Mouse (Mus musculus): Measurements from ENCODE around the gene Lrrc61. TPM values are rescaled to one million over a fixed set of nuclear protein-coding genes. Genes with fewer than 3 reads are reported as not detected.

The Lrrc61 gene
- polyA plus RNA-seq, 1 experiment from 2014 or later: 0.81 TPM

DNA sequence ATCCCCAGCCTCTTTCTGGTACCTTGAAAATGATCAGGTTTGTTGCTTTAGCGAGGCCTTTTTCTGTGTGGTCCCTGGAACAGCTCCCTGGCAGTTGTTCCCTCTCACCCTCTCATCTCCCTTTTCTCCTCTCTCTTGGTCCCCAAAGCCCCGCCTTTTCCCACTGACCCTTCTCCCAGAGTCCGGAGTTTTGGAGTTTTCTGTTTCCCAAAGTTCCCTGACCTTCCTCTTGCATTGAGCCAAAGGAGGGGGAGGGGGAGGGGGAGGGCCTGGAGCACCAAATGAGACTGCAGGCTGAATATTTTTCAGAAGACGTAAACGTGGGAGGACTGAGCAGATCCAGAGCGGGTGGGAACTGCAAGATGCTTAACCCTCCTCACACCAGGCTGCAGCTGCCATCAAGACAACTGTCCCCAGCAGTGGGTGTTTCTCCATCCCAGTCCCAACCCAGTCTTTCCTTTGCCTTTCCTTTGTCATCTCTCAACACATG, 18.0 kb downstream of the Lrrc61 start, which contains the start of gene Rarres2:
Gene Rarres2, minus strand, starts transcription at position 218 of the 490 bp plus-strand sequence.
- DNase-seq: no peak

DNA sequence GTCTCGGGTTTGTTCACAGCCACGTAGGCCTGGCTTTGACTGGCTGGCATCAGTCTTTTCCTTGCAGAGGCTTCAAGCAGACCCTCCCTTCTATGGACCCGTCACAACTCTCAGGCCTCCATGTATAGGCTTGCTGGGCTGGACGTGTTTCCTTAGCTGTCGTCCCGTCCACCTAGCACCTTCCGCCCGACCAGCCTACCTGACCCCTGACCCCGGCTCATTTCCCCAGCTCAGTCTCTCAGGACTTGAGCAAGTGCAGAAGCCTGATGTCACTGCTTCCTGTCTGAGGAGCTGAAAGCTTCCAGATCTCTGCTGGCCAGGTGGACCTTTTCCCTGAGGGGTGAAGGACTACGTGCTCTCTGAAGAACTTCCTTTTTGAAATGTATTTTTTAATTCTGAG, 18.7 kb downstream of the Lrrc61 start:
- Histone ChIP-seq H3K27me3 (no peaks in the 10 kb centered on the region), H3K4me3 (replicated peaks) (no peak overlapping the region), H3K9me3 (replicated peaks) (no peaks in the 10 kb centered on the region), H3K9ac (no peak overlapping the region), H3K27ac (no peak overlapping the region), H3K36me3 (no peaks in the 10 kb centered on the region), H3K4me1 (replicated peaks) (peaks cover 13% of the 10 kb centered on the region), H3K4me2 (no peak overlapping the region)
- no peak for DNase-seq
- ATAC-seq (ENCODE audit: low read depth): no peak
- WGBS (ENCODE audit: insufficient replicate concordance): 50% methylated on average over 10 of the region's 10 CpGs

More for the DNA sequence above, 18.0 kb downstream of the Lrrc61 start, which contains the start of gene Rarres2:
- Histone ChIP-seq H3K9ac (no peak within 1 kb of the TSS), H3K4me1 (replicated peaks) (peaks cover 13% of the 10 kb centered on the region), H3K27ac (no peak within 1 kb of the TSS), H3K27me3 (no peaks in the 10 kb centered on the region), H3K4me2 (no peak within 1 kb of the TSS), H3K9me3 (replicated peaks) (no peaks in the 10 kb centered on the region), H3K4me3 (replicated peaks) (no peak within 1 kb of the TSS), H3K36me3 (no peaks in the 10 kb centered on the region)
- WGBS (ENCODE audit: insufficient replicate concordance): 40% methylated on average over 6 of the region's 6 CpGs
- no peak for ATAC-seq (ENCODE audit: low read depth)

DNA sequence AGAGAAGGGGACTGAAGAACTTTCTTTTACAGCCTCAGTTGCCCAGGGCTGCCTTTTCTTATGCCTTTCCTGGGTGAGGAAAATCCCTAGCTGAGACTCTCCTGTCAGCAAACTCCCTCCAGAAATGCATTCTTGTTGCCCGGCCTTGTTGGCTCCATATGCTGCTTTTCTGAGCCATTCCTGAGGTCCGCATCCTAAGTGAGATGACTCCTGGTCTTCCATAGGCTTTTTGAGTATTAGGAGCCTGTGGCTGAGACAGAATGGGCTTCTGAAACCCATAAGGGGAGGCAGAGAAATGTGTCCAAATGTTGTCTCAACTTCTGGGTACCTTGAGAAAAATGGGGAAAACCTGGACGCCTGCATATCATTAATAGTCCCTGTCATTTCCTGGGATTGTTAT, 19.4 kb downstream of the Lrrc61 start:
- Histone ChIP-seq H3K9ac (no peak overlapping the region), H3K27ac (no peak overlapping the region), H3K4me2 (no peak overlapping the region), H3K9me3 (replicated peaks) (no peaks in the 10 kb centered on the region), H3K4me1 (replicated peaks) (peaks cover 13% of the 10 kb centered on the region), H3K4me3 (replicated peaks) (no peak overlapping the region), H3K36me3 (no peaks in the 10 kb centered on the region), H3K27me3 (no peaks in the 10 kb centered on the region)
- 59% methylated on average over 3 of the region's 3 CpGs for WGBS (ENCODE audit: insufficient replicate concordance)
- no peak for ATAC-seq (ENCODE audit: low read depth)
- no peak for DNase-seq

DNA sequence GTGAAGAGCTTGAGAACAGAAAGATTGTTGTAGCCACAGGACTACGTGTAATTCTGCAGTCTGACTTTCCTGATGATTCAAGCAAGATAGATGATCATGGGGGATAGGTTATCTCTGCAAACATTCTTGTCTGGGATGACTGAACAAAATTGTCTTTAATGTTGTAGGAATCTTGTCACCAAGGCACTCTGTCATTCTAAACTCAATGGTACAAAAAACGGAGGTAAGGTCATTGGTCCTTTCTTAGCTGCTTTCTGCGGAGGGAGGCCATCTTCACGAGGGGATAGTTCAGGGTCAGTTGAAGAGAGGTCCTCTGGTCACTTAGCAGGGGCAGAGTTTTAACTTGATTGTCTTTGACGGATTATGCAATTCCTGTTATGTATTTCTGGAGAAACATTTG, 24.1 kb downstream of the Lrrc61 start:
- no peak for ATAC-seq (ENCODE audit: low read depth)
- no peak overlapping the region for H3K4me2 ChIP-seq
- H3K36me3 ChIP-seq: no peaks in the 10 kb centered on the region
- no peaks in the 10 kb centered on the region for H3K27me3 ChIP-seq
- DNase-seq: no peak
- no peaks in the 10 kb centered on the region for H3K9me3 ChIP-seq (replicated peaks)
- H3K9ac ChIP-seq: no peak overlapping the region
- H3K4me3 ChIP-seq (replicated peaks): no peak overlapping the region
- H3K4me1 ChIP-seq (replicated peaks): no peaks in the 10 kb centered on the region
- WGBS (ENCODE audit: insufficient replicate concordance): 35% methylated on average over 5 of the region's 5 CpGs
- no peak overlapping the region for H3K27ac ChIP-seq

DNA sequence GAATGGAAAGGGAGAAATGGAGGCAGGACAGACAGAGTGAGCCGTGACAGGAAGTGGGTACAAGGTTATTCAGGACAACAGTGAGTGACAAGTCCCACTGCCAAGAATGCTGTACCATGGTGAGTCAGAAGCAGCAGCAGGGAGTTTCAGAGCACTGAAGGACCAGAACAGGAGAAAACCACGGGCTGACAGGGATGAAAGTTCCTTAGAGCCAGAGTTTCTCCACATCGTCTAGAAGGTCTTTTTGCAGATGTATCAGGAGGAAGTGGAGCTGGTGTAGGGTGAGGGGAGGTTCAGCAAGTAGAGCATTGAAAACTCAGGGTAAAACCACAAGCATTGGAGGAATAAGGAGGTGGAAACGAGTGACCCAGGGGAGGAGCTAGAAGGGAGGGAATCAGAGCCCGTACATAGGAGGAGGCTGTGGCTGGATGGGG, 24.6 kb downstream of the Lrrc61 start:
- ATAC-seq (ENCODE audit: low read depth): no peak
- H3K4me2 ChIP-seq: no peak overlapping the region

DNA sequence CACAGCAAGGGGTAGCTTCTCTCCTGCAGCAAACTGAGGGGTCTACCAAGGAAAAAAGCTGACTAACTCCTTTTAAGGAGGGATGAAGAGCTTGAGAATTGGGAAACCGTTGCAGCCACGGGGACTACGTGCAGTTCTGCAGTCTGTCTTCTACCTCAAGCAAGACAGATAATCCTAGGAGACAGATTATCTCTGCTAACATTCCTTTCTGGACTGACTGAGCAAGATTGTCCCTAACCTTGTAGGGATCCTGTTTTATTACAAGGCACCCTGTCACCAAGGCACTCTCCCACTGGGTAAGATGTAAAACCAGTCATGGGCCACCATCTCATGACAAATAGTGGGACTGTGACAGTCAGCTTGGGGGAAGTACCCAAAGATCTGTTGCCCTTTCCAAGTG, 26.7 kb downstream of the Lrrc61 start:
- no peak for DNase-seq
- Histone ChIP-seq H3K9me3 (replicated peaks) (0 out of 2 replicates have a peak, but pooled peaks cover 2% of the 10 kb centered on the region), H3K4me1 (replicated peaks) (no peaks in the 10 kb centered on the region), H3K9ac (no peak overlapping the region), H3K4me3 (replicated peaks) (no peak overlapping the region), H3K4me2 (no peak overlapping the region), H3K36me3 (no peaks in the 10 kb centered on the region), H3K27ac (no peak overlapping the region), H3K27me3 (no peaks in the 10 kb centered on the region)
- no peak for ATAC-seq (ENCODE audit: low read depth)
- 34% methylated on average over 3 of the region's 3 CpGs for WGBS (ENCODE audit: insufficient replicate concordance)

More for the DNA sequence above, 24.6 kb downstream of the Lrrc61 start:
- Histone ChIP-seq H3K4me1 (replicated peaks) (no peaks in the 10 kb centered on the region), H3K9me3 (replicated peaks) (no peaks in the 10 kb centered on the region), H3K36me3 (no peaks in the 10 kb centered on the region), H3K4me3 (replicated peaks) (no peak overlapping the region), H3K27ac (no peak overlapping the region), H3K9ac (no peak overlapping the region), H3K27me3 (no peaks in the 10 kb centered on the region)
- DNase-seq: no peak
- 9% methylated on average over 5 of the region's 5 CpGs for WGBS (ENCODE audit: insufficient replicate concordance)

DNA sequence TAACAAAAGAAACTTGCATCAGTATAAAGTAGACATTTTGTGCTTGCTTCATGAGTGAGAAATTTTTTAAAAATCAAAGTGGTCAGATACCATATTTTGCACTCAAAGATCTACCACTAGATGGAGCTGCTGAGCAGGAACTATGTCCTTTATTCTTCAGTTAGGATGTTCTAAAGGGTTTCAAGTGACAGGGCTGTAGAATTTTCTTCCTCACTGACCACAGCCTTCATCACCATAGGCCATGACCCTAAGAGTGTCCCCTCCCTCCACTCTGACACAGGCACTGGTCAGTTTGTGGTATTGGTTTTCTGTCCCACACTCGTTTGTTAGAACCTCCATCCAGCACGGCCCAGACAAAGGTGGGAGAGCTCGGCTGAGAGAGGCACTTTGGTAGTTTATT, 27.4 kb downstream of the Lrrc61 start:
- H3K36me3 ChIP-seq: no peaks in the 10 kb centered on the region
- H3K4me2 ChIP-seq: no peak overlapping the region
- WGBS (ENCODE audit: insufficient replicate concordance): 70% methylated on average over 3 of the region's 3 CpGs
- no peak overlapping the region for H3K9ac ChIP-seq
- no peak overlapping the region for H3K4me3 ChIP-seq (replicated peaks)
- 0 out of 2 replicates have a peak, but pooled peaks cover 5% of the 10 kb centered on the region for H3K9me3 ChIP-seq (replicated peaks)
- no peaks in the 10 kb centered on the region for H3K27me3 ChIP-seq
- H3K27ac ChIP-seq: no peak overlapping the region
- ATAC-seq (ENCODE audit: low read depth) (no peak), DNase-seq (no peak)
- no peaks in the 10 kb centered on the region for H3K4me1 ChIP-seq (replicated peaks)

DNA sequence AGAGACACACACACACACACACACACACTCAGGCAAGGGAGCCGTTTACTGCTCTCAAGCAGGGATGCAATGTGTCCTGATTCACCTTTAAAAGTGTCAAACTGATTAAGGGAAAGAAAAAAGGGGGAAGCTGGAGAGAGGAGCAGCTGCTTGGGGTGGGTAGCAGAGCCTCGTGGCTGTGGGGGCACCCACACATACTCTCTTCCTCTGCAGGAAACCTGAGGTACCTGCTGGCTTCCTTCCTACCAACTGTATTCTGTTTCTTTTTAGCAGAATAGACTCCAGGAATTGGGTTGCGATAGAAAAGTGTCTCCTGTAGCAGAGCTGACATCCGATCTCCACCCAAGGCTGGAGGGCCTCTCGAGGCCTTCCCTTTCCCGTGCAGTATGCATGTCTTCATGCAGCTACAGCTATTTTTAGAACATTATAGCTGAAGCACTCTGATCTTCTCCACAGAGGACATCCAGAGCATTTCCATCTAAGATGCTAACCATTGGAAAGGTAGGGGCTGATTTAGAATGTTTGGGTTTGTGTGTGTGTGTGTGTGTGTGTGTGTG, 34.7 kb downstream of the Lrrc61 start, which contains the start of gene Gm45021:
Gene Gm45021, plus strand, starts transcription at position 417 of the 557 bp plus-strand sequence.
- H3K27me3 ChIP-seq: no peaks in the 10 kb centered on the region
- DNase-seq (no peak), ATAC-seq (ENCODE audit: low read depth) (no peak)
- no peak within 1 kb of the TSS for H3K4me2 ChIP-seq
- no peaks in the 10 kb centered on the region for H3K36me3 ChIP-seq
- no peak within 1 kb of the TSS for H3K9ac ChIP-seq
- no peak within 1 kb of the TSS for H3K4me3 ChIP-seq (replicated peaks)
- H3K27ac ChIP-seq: no peak within 1 kb of the TSS
- peaks cover 23% of the 10 kb centered on the region for H3K4me1 ChIP-seq (replicated peaks)
- 21% methylated on average over 6 of the region's 6 CpGs for WGBS (ENCODE audit: insufficient replicate concordance)
- 0 out of 2 replicates have a peak, but pooled peaks cover 5% of the 10 kb centered on the region for H3K9me3 ChIP-seq (replicated peaks)

DNA sequence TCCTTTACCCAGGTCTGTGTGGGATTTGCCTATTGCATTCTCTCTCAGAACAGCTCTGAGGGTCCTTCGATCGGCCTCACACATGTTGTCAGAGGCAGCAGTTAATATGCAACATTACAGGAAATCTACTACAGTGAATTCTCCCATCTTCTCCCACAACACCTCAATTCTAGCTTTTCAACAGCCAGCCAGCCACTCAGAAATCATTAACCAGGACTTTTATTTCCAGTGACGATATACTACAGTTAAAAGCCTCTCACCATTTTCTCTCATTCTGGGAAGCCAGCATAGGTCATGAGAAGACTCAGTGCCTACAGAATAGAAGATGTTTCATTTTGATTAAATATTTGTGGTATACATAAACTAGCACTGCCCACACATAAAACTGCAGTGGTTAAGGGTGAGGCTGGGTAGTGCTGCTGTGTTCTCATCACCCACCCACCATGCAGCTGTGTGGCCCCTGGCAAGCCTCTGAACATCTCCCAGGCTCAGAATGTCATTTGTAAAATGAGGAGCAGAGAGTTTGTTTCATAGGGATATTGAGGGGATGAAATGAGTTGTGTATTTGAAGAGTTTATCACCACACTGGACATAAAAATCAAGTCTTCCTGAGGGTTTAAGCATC, 36.7 kb downstream of the Lrrc61 start:
- Histone ChIP-seq H3K9me3 (replicated peaks) (0 out of 2 replicates have a peak, but pooled peaks cover 5% of the 10 kb centered on the region), H3K9ac (no peak overlapping the region), H3K27me3 (no peaks in the 10 kb centered on the region), H3K36me3 (peaks cover 9% of the 10 kb centered on the region), H3K4me1 (replicated peaks) (peaks cover 37% of the 10 kb centered on the region), H3K4me2 (no peak overlapping the region), H3K27ac (0 out of 2 replicates have a peak overlapping the region, but pooled peaks have one; percentile 51), H3K4me3 (replicated peaks) (no peak overlapping the region)
- ATAC-seq (ENCODE audit: low read depth) (no peak), DNase-seq (no peak)
- 79% methylated on average over 3 of the region's 3 CpGs for WGBS (ENCODE audit: insufficient replicate concordance)

DNA sequence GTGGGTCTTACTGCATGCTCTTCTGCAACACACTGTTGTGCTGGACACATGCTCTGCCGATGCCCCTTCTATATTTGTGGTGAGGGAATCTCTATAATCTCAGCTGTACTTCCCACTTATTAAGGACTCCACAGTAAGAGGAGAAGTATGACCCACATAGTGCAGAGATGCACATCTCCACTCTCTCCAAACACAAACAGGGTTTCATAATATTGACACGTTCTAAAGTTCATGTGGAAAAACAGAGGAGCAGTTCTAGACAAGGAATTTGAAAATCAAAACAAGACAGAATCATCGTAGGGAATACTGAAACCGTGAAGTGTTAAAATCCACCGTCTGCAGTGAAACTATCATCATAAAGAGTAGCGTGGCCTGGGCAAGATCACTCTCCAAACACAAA, 37.3 kb downstream of the Lrrc61 start:
- Histone ChIP-seq H3K4me3 (replicated peaks) (no peak overlapping the region), H3K4me1 (replicated peaks) (peaks cover 37% of the 10 kb centered on the region), H3K27me3 (no peaks in the 10 kb centered on the region), H3K4me2 (no peak overlapping the region), H3K9ac (no peak overlapping the region), H3K9me3 (replicated peaks) (0 out of 2 replicates have a peak, but pooled peaks cover 8% of the 10 kb centered on the region), H3K36me3 (peaks cover 14% of the 10 kb centered on the region), H3K27ac (no peak overlapping the region)
- WGBS (ENCODE audit: insufficient replicate concordance): 61% methylated on average over 6 of the region's 6 CpGs
- no peak for ATAC-seq (ENCODE audit: low read depth)
- no peak for DNase-seq

DNA sequence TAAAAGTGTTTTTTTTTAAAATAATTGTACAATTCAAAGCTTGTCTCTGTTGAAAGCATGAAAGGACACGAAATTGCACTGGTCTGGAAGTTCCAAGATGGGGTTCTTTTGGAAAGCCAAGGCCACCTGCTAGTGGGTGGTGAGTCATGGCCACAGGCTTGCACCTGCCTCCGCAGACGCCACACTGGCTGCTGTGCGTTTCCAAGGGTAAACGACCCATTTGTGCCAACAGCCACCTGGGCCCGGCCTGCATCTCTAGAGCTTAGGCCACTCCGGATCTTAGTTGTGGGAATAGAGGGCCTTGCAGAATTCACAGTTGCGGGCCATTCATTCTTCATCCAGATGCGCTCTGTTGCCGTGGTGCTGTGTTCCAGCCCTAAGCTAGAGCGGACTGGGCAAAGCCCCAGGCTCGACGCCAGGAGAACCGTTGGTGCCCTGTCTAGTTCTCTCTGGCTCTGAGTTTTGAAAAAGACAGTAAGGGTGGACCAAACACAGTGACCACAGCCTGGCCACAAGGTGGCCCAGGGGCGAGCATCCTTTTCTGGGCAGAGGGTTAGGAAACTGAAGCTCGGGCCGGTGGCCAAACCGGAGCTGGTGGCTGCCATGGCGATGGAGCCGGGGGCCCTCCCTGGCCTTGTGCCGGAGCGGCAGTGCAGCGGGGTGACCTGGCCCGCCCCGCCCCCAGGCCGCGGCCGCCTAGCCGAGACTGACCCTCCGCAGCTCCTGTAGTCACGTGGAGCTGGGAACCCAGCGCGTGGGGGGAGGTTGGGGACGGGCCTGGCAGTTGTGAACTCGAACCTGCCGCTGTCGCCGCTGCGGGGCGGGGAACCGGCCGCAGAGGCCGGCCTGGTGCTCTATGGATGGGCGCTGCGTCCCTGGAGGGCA, 38.8 kb downstream of the Lrrc61 start, which contains the start of the genes Repin1 and Gm44965:
Gene Repin1, plus strand, starts transcription at position 726 of the 885 bp plus-strand sequence.
Gene Gm44965, plus strand, starts transcription at position 784 of the 885 bp plus-strand sequence.
- peak within 1 kb of the TSS; percentile 76 for H3K9ac ChIP-seq
- peak within 1 kb of the TSS; percentile 79 for H3K4me2 ChIP-seq
- H3K27me3 ChIP-seq: no peaks in the 10 kb centered on the region
- H3K9me3 ChIP-seq (replicated peaks): peaks cover 12% of the 10 kb centered on the region; the same call in 1 of the 2 replicates
- H3K36me3 ChIP-seq: peaks cover 29% of the 10 kb centered on the region
- H3K4me3 ChIP-seq (replicated peaks): peak within 1 kb of the TSS; percentile 69
- DNase-seq (peak; percentile 65), ATAC-seq (ENCODE audit: low read depth) (peak; percentile 79)
- peaks cover 42% of the 10 kb centered on the region for H3K4me1 ChIP-seq (replicated peaks)
- H3K27ac ChIP-seq: peak within 1 kb of the TSS; percentile 58
- WGBS (ENCODE audit: insufficient replicate concordance): 12% methylated on average over 45 of the region's 45 CpGs

Measured in liver, embryonic 13.5 days (tissue).